Mouse (Mus musculus): ENCODE measurements at regions not wholly inside any gene's neighbourhood (a gene's known extent, or its start where the extent isn't known, plus 50 kb on each side); places are given as distances from the start of the nearest gene placed in this dataset.

DNA sequence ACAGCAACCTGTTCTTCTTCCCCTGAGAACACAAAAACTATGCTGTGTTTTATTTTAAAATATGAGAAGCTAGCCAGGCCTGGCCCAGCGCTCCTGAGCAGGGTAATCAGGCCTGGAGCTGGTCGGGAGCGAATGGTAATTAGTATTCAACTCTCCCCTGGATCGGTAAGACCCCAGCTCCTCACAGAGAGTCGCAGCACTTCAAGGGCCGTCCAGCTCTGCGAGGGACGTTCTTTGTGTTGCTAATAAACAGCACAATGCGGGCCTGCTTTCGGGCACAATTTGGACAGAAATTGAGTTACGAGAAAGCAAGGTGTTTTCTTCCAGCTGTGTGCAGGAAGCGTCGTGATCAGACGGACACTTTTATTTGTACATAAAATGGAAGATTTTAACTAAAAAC lies 69.5 kb upstream of the Spaca7 start:
- DNase-seq (ENCODE audit: low read depth, low spot score) = no peak

GRCm38 (mm10) chr8:12504240-12504639 lies 68.6 kb upstream of the Spaca7 start:
- no peak for DNase-seq (ENCODE audit: low read depth, low spot score)

GRCm38 (mm10) chr8:12504777-12505176 lies 68.1 kb upstream of the Spaca7 start:
- no peak for DNase-seq (ENCODE audit: low read depth, low spot score)

DNA sequence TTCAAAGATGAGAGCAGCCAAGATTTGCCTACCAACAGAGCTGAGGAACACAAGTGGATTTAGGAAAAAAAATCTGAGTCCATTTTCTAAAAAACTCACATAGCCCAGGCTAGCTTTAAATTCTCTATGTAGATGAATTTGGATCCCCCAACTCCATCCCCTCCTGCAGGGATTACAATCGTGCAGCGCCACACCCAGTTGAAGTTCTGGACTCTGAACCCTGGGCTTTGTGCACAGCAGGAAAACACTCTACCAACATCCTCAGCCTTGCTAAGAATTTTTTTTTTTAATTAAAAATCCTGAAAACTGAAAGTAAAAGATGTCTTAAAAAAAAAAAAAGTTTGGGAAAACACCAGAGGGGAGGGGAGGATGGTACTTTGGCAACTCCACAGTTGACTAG lies 62.6 kb upstream of the Spaca7 start:
- DNase-seq (ENCODE audit: low read depth, low spot score) = no peak

GRCm38 (mm10) chr8:12513042-12513441 lies 59.8 kb upstream of the Spaca7 start:
- DNase-seq (ENCODE audit: low read depth, low spot score) = no peak

DNA sequence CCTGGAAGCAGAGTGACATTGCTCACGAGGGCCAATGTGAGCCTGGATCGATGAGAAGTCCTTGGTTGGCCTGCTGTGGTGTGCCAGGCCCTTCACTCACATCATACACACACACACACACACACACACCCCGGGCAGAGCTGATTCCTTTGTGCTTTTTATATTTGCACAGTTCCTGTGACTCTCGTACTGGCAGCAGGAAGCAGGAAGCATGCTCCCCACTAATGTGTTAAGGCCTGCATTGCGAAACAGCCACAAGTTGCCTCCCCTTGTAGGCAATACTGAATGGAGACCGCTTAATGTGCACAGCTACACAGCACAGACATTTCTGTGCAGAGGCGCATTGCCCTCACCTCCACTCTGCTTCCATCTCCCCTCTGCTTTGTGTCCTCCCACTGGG lies 58.7 kb upstream of the Spaca7 start:
- no peak for DNase-seq (ENCODE audit: low read depth, low spot score)

DNA sequence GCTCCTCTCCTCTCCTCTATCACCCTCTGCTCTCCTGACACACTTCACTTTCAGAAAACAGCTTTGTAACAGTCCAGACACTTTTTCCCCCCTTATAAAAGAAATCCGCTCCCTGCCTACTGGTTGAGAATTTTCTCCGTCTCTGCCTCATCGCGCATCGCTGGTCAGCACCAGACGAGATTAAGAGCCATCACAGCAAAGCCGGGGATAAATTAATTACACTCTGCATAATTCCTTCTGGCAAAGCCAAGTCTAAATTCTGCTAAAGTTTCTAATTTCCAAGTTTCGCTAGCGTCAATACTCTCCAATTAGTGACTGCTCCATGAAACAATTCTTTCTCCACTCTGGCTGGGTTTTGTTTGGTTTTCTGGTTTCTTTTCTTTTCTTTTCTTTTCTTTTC lies 51.2 kb upstream of the Spaca7 start:
- DNase-seq (ENCODE audit: low read depth, low spot score) = no peak
